Mouse (Mus musculus) stomach, postnatal 0 days (tissue): ENCODE data around the gene Thsd7a. TPM values are rescaled to one million over a fixed set of nuclear protein-coding genes. Genes with fewer than 3 reads are reported as not detected.

Source experiments
- ATAC-seq: fragments of 200-750 bp; cut with Nextera tagmentation; 2 replicates; pipeline ENCODE4 v1.8.0; 2017; ENCODE audit not compliant: low FRiP score, low TSS enrichment
- DNase-seq: peaks from one replicate; pipeline ENCODE4 v3.0.0-alpha.2; 2016; ENCODE audit warnings: low spot score
- H3K27ac ChIP-seq: fragments of 300-500 bp; sonication (generic); replicated peaks from 2 replicates; pipeline ENCODE4 v1.5.1; 2014; ENCODE audit warnings: mild to moderate bottlenecking, control low read depth
- H3K27me3 ChIP-seq: fragments of 300-500 bp; sonication (generic); 2 replicates; pipeline ENCODE4 v1.6.1; 2014; ENCODE audit warnings: low read length; ENCODE audit not compliant: control insufficient read depth, insufficient read depth
- H3K36me3 ChIP-seq: fragments of 300-500 bp; sonication (generic); 2 replicates; pipeline ENCODE4 v1.6.1; 2014; ENCODE audit warnings: low read length, mixed read lengths; ENCODE audit not compliant: control insufficient read depth, insufficient read depth
- H3K4me1 ChIP-seq: fragments of 300-500 bp; sonication (generic); replicated peaks from 2 replicates; pipeline ENCODE4 v1.6.1; 2014; ENCODE audit warnings: antibody characterized with exemption; ENCODE audit not compliant: control insufficient read depth, insufficient read depth
- H3K4me2 ChIP-seq: fragments of 300-500 bp; sonication (generic); replicated peaks from 2 replicates; pipeline ENCODE4 v1.6.1; 2014; ENCODE audit warnings: low read depth, mild to moderate bottlenecking, control low read depth, moderate library complexity
- H3K4me3 ChIP-seq: fragments of 300-500 bp; sonication (generic); 2 replicates; pipeline ENCODE4 v1.5.1; 2014; ENCODE audit warnings: low read depth, low read length, control low read depth
- H3K9ac ChIP-seq: fragments of 300-500 bp; sonication (generic); 2 replicates; pipeline ENCODE4 v1.6.1; 2014; ENCODE audit warnings: mild to moderate bottlenecking, low read length, control low read depth, mixed read lengths
- H3K9me3 ChIP-seq: fragments of 300-500 bp; sonication (generic); 2 replicates; pipeline ENCODE4 v1.6.1; 2016; ENCODE audit warnings: low read length; ENCODE audit not compliant: control insufficient read depth
- CTCF ChIP-seq: IDR thresholded peaks from 2 replicates; pipeline ENCODE4 v1.5.1; 2016; ENCODE audit warnings: antibody characterized with exemption, low read depth, mild to moderate bottlenecking, moderate library complexity
- EP300 ChIP-seq: optimal IDR thresholded peaks from 2 replicates; pipeline ENCODE3; 2016; ENCODE audit warnings: antibody characterized with exemption
- WGBS: fragments of 180-500 bp; shearing (Covaris S2); extraction: QIAGEN DNeasy Blood & Tissue Kit; methylation state at CpG from one replicate; pipeline ENCODE4 v1.1.7; 2014; 5-methylcytosine and 5-hydroxymethylcytosine counted together
- polyA plus RNA-seq: library from polyadenylated mRNA; unstranded; fragments of >200 nt; fragmentation: Nextera tagmentation; extraction: Ambion mirVana; gene quantifications from 2 replicates; pipeline ENCODE4 v1.2.1, GENCODE M21; 2015

Thsd7a gene
- polyA plus RNA-seq, 1 experiment from 2014 or later, result 1.1 TPM

DNA sequence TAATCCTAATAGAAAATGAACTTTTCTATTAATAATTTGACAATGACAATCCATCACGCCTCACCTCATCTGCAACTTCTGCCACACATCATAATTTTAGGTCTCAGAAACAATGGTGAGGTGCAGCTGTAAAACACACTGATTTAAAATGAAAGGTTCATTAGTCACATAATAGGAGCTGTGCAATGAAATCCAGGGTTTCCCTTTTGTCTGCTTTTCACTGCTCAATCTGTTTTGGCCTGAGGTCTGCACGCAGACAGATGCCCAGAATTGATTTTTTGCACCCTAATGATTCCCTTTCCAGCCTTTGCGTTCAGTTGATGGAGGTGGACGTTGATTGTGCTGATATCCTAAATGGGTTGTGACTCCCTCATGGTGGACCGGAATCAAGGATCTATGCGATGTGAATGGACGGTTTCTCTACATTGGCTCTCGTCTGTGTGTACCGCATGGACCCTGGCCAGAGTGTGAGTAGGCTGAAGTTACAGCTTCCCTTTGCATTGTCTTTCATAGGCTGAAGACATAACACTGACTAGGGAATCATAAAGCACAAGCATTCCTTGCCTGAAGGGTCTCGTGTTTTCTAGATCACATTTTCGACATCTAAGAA, 120.5 kb downstream of the Thsd7a start:
- Histone ChIP-seq H3K27ac (no peak overlapping the region), H3K9ac (no peak overlapping the region), H3K4me1 (no peaks in the 10 kb centered on the region), H3K9me3 (no peaks in the 10 kb centered on the region), H3K36me3 (no peaks in the 10 kb centered on the region), H3K4me2 (no peak overlapping the region), H3K4me3 (no peak overlapping the region), H3K27me3 (no peaks in the 10 kb centered on the region)
- 82% methylated on average over 11 of the region's 11 CpGs for WGBS
- TF ChIP-seq CTCF (no peak), EP300 (no peak)
- DNase-seq (no peak), ATAC-seq (no peak)

DNA sequence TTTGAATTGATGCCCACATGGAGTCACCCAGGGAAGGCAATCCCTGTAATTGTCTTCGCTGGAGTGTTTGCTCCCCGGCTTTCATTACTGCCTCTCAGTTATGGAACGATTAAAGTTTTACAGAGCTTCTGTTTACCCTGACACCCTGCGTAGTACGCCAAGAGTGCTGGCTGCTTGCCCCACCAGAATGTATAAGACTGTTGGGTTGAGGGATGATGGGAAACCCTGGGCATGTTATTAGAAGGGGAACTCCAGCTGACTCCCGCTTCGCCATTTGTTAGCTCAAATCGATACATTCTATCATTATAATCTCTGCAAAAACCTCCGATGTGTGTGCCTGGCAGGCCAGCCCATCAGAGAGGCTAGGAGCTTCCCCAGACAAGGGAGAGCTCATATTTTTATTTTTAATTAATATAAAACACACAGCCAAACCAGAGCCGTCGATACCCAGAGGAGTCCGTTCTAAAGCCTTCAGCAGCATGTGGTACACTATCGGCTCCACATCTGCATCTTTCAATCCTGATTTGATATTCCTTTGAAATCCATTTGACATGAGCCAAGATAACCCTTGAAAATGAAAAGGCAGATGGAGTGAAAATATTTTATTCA, 142.5 kb downstream of the Thsd7a start:
- no peaks in the 10 kb centered on the region for H3K4me1 ChIP-seq
- H3K27me3 ChIP-seq, result no peaks in the 10 kb centered on the region
- DNase-seq (no peak), ATAC-seq (no peak)
- no peaks in the 10 kb centered on the region for H3K36me3 ChIP-seq
- H3K4me3 ChIP-seq, result no peak overlapping the region
- no peak overlapping the region for H3K9ac ChIP-seq
- no peaks in the 10 kb centered on the region for H3K9me3 ChIP-seq
- H3K4me2 ChIP-seq, result no peak overlapping the region
- no peak overlapping the region for H3K27ac ChIP-seq
- 69% methylated on average over 13 of the region's 13 CpGs for WGBS
- TF ChIP-seq EP300 (no peak), CTCF (no peak)

DNA sequence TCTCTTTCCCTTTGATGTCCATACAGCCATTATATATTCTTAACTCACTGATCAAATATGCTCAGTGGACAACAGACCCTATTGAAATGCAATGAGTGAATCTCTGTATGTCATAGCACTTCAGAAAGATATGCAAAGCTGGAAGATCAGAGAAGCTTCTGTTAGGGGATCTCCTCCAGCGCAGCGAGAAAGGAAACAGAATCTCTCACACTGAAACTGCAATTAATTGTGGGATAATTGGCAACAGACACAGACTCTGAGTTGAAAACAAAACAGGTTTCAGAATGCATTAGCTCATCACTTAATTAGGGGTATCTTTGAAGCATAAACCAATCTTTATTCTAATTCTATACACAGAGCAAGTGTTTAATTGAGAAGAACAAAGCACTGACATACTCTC, 146.3 kb downstream of the Thsd7a start:
- H3K9ac ChIP-seq, result no peak overlapping the region
- no peaks in the 10 kb centered on the region for H3K4me1 ChIP-seq
- H3K4me3 ChIP-seq, result no peak overlapping the region
- ATAC-seq (no peak), DNase-seq (no peak)
- no peaks in the 10 kb centered on the region for H3K9me3 ChIP-seq
- 77% methylated on average over 2 of the region's 2 CpGs for WGBS
- H3K27ac ChIP-seq, result no peak overlapping the region
- no peak for TF ChIP-seq CTCF
- TF ChIP-seq EP300, result no peak
- no peaks in the 10 kb centered on the region for H3K27me3 ChIP-seq
- no peak overlapping the region for H3K4me2 ChIP-seq
- no peaks in the 10 kb centered on the region for H3K36me3 ChIP-seq

DNA sequence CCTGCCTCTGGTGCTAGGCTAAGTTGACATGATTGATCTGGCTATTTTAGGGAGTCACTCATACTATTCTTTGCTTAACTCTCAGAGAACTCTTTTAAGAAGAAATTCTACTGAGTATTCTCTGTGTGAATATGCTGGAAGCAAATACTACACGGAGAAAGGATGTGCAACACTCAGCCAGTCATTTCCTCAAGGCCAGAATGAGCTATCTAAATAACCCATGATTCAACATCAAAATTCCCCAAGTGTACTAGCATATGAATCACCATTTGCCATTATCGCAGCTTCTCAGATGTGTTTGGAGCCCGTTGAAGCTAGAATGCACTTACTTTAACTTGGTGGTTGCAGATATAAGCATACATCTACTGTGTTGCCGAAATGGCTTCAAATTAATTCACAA, 147.0 kb downstream of the Thsd7a start:
- no peak overlapping the region for H3K4me2 ChIP-seq
- H3K9me3 ChIP-seq, result no peaks in the 10 kb centered on the region
- no peaks in the 10 kb centered on the region for H3K4me1 ChIP-seq
- H3K27me3 ChIP-seq, result no peaks in the 10 kb centered on the region
- no peak for TF ChIP-seq EP300
- TF ChIP-seq CTCF, result no peak
- DNase-seq, result no peak
- 81% methylated on average over 4 of the region's 4 CpGs for WGBS
- no peak overlapping the region for H3K27ac ChIP-seq
- H3K36me3 ChIP-seq, result no peaks in the 10 kb centered on the region
- H3K9ac ChIP-seq, result no peak overlapping the region
- ATAC-seq, result no peak
- no peak overlapping the region for H3K4me3 ChIP-seq

DNA sequence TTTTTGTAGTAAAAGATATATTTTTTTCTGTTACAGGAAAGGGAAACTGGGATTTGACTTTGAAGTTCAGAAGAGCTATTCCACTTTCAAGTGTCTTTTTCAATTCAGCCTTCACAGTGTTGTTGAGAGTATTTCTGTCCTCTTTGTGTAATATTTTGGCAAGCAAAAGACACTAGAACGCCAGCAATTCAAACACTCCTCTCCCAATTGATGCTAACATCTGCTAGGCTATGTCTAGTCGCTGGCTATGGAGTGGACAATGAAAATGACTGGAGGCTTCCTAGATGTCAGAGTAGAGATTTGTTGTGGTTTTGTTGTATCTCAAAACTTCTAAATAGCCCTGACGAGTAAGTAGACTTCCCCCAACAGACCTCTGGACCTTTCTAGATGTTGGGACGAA, 164.8 kb downstream of the Thsd7a start:
- Histone ChIP-seq H3K9me3 (no peaks in the 10 kb centered on the region), H3K36me3 (no peaks in the 10 kb centered on the region), H3K27ac (no peak overlapping the region), H3K4me1 (no peaks in the 10 kb centered on the region), H3K9ac (no peak overlapping the region), H3K4me2 (no peak overlapping the region), H3K4me3 (no peak overlapping the region), H3K27me3 (no peaks in the 10 kb centered on the region)
- DNase-seq, result no peak
- 60% methylated on average over 4 of the region's 4 CpGs for WGBS
- no peak for ATAC-seq
- no peak for TF ChIP-seq CTCF
- TF ChIP-seq EP300, result no peak

DNA sequence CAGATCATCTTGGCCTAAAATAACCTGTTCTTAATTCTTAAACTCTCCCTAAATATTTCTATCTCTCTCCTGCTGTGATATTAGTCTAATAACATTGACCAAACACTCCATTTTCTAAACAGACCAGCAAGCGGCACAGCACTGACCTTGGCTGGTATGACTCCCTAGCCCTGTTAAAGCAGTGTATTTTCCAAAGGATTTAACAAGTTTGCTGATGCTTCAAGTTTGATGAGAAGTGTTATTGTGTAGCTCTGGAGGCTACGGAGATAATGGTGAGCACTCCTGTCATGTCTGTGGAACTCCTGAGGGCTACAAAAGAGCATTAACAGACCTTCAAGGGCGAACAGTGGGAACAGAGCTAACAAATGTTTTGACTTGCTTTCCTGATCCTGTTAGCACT, 168.1 kb downstream of the Thsd7a start:
- 30% methylated on average over 3 of the region's 3 CpGs for WGBS
- no peaks in the 10 kb centered on the region for H3K9me3 ChIP-seq
- H3K4me2 ChIP-seq, result no peak overlapping the region
- DNase-seq (no peak), ATAC-seq (no peak)
- H3K27ac ChIP-seq, result no peak overlapping the region
- no peak overlapping the region for H3K4me3 ChIP-seq
- H3K27me3 ChIP-seq, result no peaks in the 10 kb centered on the region
- no peak for TF ChIP-seq EP300
- no peak for TF ChIP-seq CTCF
- no peaks in the 10 kb centered on the region for H3K4me1 ChIP-seq
- no peaks in the 10 kb centered on the region for H3K36me3 ChIP-seq
- H3K9ac ChIP-seq, result no peak overlapping the region
